Mouse (Mus musculus): ENCODE measurements around the gene Lrrc56.

- TF ChIP-seq CTCF (IDR thresholded peaks at IDR 0.05; ENCODE audit: control insufficient read depth, insufficient read depth, insufficient replicate concordance, low read depth, low read length) (no peak), POLR2A (IDR thresholded peaks at IDR 0.05; ENCODE audit: control insufficient read depth, low read depth, low read length) (no peak)
Measured at GRCm38 (mm10) chr7:141191796-141192685, 1.9 kb upstream of the Lrrc56 start.
